Mouse (Mus musculus): Measurements from ENCODE around the gene Gm42421.

Gm42421 gene

GRCm38 (mm10) chr5:143927875-143928274, at the start of gene Gm42421:
Gene Gm42421, plus strand, starts transcription at chr5:143928175.
- DNase-seq (ENCODE audit: low spot score in 2 of 2), result no peak

- no peak for DNase-seq (ENCODE audit: low spot score in 2 of 2)
Observed at GRCm38 (mm10) chr5:143885274-143885673, 42.7 kb upstream of the Gm42421 start.

- DNase-seq (ENCODE audit: low spot score in 2 of 2), result no peak
Observed at GRCm38 (mm10) chr5:143890741-143891140, 37.2 kb upstream of the Gm42421 start.

GRCm38 (mm10) chr5:143892255-143892886, 35.6 kb upstream of the Gm42421 start:
- DNase-seq (ENCODE audit: low spot score in 2 of 2), result no peak

GRCm38 (mm10) chr5:143893396-143893795, 34.6 kb upstream of the Gm42421 start:
- no peak for DNase-seq (ENCODE audit: low spot score in 2 of 2)

GRCm38 (mm10) chr5:143897635-143898330, 30.2 kb upstream of the Gm42421 start, which contains the start of gene Ankrd61:
Gene Ankrd61, minus strand, starts transcription at chr5:143897685.
- DNase-seq (ENCODE audit: low spot score in 2 of 2), result no peak

GRCm38 (mm10) chr5:143902111-143902510, 25.9 kb upstream of the Gm42421 start:
- DNase-seq (ENCODE audit: low spot score in 2 of 2), result no peak

GRCm38 (mm10) chr5:143903813-143904212, 24.2 kb upstream of the Gm42421 start:
- DNase-seq (ENCODE audit: low spot score in 2 of 2), result no peak

- DNase-seq (ENCODE audit: low spot score in 2 of 2), result no peak
Observed at GRCm38 (mm10) chr5:143906429-143906828, 21.5 kb upstream of the Gm42421 start.

GRCm38 (mm10) chr5:143908926-143909325, 19.0 kb upstream of the Gm42421 start:
- no peak for DNase-seq (ENCODE audit: low spot score in 2 of 2)

GRCm38 (mm10) chr5:143909417-143910400, 18.3 kb upstream of the Gm42421 start, which contains the start of the genes Aimp2 and Pms2:
Gene Aimp2, minus strand, starts transcription at chr5:143909847.
Gene Pms2, plus strand, starts transcription at chr5:143909964.
- peak; percentile 79 to 92 for DNase-seq (ENCODE audit: low spot score in 2 of 2)

GRCm38 (mm10) chr5:143916221-143916620, 11.8 kb upstream of the Gm42421 start:
- DNase-seq (ENCODE audit: low spot score in 2 of 2), result no peak

- DNase-seq (ENCODE audit: low spot score in 2 of 2), result no peak
Observed at GRCm38 (mm10) chr5:143917418-143917817, 10.6 kb upstream of the Gm42421 start.

GRCm38 (mm10) chr5:143918120-143918519, 9.9 kb upstream of the Gm42421 start:
- no peak for DNase-seq (ENCODE audit: low spot score in 2 of 2)

GRCm38 (mm10) chr5:143924781-143925452, 3.1 kb upstream of the Gm42421 start:
- no peak for DNase-seq (ENCODE audit: low spot score in 2 of 2)

GRCm38 (mm10) chr5:143929291-143929690, 1.3 kb downstream of the Gm42421 start:
- DNase-seq (ENCODE audit: low spot score in 2 of 2), result no peak

- no peak for DNase-seq (ENCODE audit: low spot score in 2 of 2)
Observed at GRCm38 (mm10) chr5:143930656-143931055, 2.7 kb downstream of the Gm42421 start.

GRCm38 (mm10) chr5:143931863-143932580, 4.0 kb downstream of the Gm42421 start:
- no peak for DNase-seq (ENCODE audit: low spot score in 2 of 2)

GRCm38 (mm10) chr5:143932831-143933230, 4.9 kb downstream of the Gm42421 start, which contains the start of gene Rsph10b:
Gene Rsph10b, plus strand, starts transcription at chr5:143933035.
- DNase-seq (ENCODE audit: low spot score in 2 of 2), result no peak

GRCm38 (mm10) chr5:143933414-143933813, 5.4 kb downstream of the Gm42421 start:
- no peak for DNase-seq (ENCODE audit: low spot score in 2 of 2)

GRCm38 (mm10) chr5:143933875-143934274, 5.9 kb downstream of the Gm42421 start:
- DNase-seq (ENCODE audit: low spot score in 2 of 2), result no peak

Data from cerebellum, postnatal 4 days (tissue).